Mouse (Mus musculus) bone marrow, adult 2 months (tissue): ENCODE measurements around the gene Olfr555. TPM values are rescaled to one million over a fixed set of nuclear protein-coding genes. Genes with fewer than 3 reads are reported as not detected.
A peak's percentile ranks its signal among the peaks of the same experiment; 100 is the strongest.
"Not testable (repeated sequence)": the region's sequence is repeated elsewhere in the genome, so short reads cannot be mapped to it uniquely, and the experiment has no call there.

Source experiments
- H3K27ac ChIP-seq: fragments of 200-500 bp; 2 replicates; pipeline ENCODE4 v1.5.1; 2012; ENCODE audit warnings: low read depth, mild to moderate bottlenecking, control low read depth, inconsistent platforms, low read length; ENCODE audit not compliant: control insufficient read depth, poor library complexity, insufficient read depth
- H3K4me1 ChIP-seq: fragments of 200-500 bp; 2 replicates; pipeline ENCODE4 v1.6.1; 2011; ENCODE audit warnings: low read length; ENCODE audit not compliant: control insufficient read depth, insufficient read depth
- H3K4me3 ChIP-seq: fragments of 200-500 bp; replicated peaks from 2 replicates; pipeline ENCODE3; 2011; ENCODE audit warnings: mild to moderate bottlenecking, low read depth, low read length, control low read depth; ENCODE audit not compliant: control insufficient read depth
- CTCF ChIP-seq: fragments of 200-500 bp; IDR thresholded peaks from 2 replicates; pipeline ENCODE4 v1.5.1; 2011; ENCODE audit warnings: low read length, control low read depth; ENCODE audit not compliant: control insufficient read depth, insufficient read depth
- POLR2A ChIP-seq: fragments of 200-500 bp; IDR thresholded peaks from 2 replicates; pipeline ENCODE4 v1.6.1; 2011; ENCODE audit warnings: low read depth, mild to moderate bottlenecking, control low read depth, low read length, borderline replicate concordance; ENCODE audit not compliant: control insufficient read depth
- WGBS: fragments of 180-500 bp; shearing (Covaris S2); methylation state at CpG from one replicate; pipeline ENCODE4 v1.1.7; 2018; 5-methylcytosine and 5-hydroxymethylcytosine counted together
- polyA plus RNA-seq: library from polyadenylated mRNA; stranded (reverse); fragments of >200 nt; gene quantifications from 2 replicates; pipeline ENCODE4 v1.2.4, GENCODE M21; 2011; ENCODE audit warnings: low replicate concordance; ENCODE audit not compliant: missing spikeins, insufficient read depth, insufficient read length

The Olfr555 gene
- polyA plus RNA-seq: not detected in 2 replicates

DNA sequence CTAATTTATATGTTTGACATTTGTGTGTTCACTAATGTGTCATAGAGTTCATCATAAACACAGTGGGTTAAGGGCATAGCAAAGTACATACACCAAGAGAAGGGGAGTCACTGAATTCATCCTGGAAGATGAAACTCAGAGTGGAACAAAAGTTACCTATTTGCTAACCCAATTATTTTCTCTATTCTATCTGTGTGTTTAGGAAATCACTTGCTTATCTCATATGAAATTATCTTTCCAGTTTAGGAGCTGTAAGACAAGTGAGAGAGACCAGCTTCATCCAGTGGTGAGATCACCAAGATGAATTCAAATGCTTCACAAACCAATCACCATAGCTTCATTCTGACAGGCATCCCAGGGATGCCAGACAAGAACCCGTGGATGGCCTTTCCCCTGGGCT lies at the start of gene Olfr555:
TSS of gene Olfr555 (plus strand) at position 301 of the 400 bp plus-strand sequence.
- H3K4me3 ChIP-seq: no peak within 1 kb of the TSS
- TF ChIP-seq CTCF (no peak), POLR2A (no peak)

DNA sequence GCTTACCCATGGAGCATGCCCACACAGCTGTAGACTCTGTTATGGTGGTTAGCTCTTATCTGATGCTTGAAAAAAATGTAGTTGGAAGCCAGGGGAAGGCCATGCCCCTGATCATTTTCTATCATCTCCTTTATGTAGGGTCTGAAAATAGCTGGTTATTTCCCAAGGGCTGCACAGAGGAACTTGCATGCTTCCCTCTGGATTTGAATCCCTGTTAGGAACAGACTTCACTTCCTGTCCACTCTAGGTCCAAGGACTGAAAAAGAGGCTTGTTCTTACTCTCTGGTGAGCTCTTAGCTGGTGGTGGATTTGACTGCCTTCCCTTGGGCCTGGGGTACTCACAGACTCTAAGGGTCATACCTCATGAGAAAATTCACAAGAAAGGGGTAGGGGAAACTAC lies 40.5 kb upstream of the Olfr555 start, which contains the start of gene Olfr553:
TSS of gene Olfr553 (minus strand) at position 101 of the 400 bp plus-strand sequence.
- Histone ChIP-seq H3K4me3 (no peak within 1 kb of the TSS), H3K4me1 (no peaks in the 10 kb centered on the region), H3K27ac (no peak within 1 kb of the TSS)
- no peak for TF ChIP-seq POLR2A
- TF ChIP-seq CTCF: no peak

More for the DNA sequence above, at the start of gene Olfr555:
- 62% methylated on average over 1 of the region's 1 CpGs for WGBS
- Histone ChIP-seq H3K4me1 (no peaks in the 10 kb centered on the region), H3K27ac (no peak within 1 kb of the TSS)

DNA sequence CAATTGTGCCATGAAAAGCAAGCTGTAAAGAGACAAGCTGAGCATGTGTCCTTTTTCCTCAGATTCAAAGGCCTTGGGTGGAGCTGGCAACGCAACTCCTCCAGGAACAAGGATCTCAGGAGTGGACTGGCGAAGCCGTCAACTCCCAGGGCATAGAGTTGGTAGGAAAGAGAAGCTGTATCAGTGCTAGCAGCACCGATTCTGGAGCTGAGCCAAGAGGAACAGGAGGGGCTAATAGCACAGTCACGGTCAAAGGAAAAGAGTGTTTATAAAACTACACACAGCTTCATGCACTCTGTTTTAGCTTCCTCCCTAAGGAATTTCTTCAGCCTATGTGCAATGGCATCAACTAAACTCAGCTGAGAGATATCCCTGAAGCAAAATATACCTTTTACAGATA lies 39.0 kb upstream of the Olfr555 start:
- no peak for TF ChIP-seq POLR2A
- no peak for TF ChIP-seq CTCF
- H3K4me3 ChIP-seq: no peak overlapping the region
- H3K4me1 ChIP-seq: no peaks in the 10 kb centered on the region
- H3K27ac ChIP-seq: no peak overlapping the region
- 32% methylated on average over 5 of the region's 5 CpGs for WGBS

DNA sequence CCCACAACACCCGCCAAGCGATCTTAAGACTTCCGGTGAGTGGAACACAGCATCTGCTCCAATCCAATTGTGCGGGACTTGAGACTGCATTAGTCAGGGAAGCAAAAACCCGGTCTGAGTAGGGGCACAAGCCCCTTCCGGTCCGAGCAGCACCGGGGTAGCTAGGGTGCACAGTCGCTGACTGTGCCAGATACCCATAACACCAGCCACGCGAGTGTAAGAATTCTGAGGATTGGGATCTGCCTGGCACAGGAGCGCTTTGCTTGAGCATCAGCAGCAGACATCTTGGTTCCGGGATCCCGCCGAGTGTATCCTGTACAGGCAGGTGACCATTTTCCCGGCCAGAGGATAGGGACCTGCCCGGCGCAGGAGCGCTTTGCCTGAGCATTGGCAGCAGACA lies 38.3 kb upstream of the Olfr555 start:
- WGBS: 89% methylated on average over 19 of the region's 19 CpGs
- H3K4me3 ChIP-seq: not testable (repeated sequence)

DNA sequence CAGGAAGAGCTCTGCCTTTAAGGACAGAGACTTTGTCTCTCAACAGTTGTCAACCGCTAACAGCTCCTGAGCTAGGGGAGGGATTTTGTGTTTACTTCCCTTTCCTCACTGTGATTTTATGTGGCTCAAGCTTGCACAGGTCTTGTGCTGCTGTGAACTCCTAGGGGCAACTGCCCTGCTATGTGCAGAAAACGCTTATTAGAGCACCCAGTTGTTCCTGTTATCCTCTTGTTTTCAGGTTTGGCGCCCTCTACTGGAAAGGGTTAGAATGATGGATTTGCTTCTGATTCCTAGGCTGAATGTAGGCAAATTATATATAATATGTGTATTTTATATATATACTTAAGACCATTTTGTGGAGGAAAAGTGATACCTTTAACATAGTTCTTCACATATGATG lies 22.0 kb upstream of the Olfr555 start:
- Histone ChIP-seq H3K27ac (no peak overlapping the region), H3K4me1 (no peaks in the 10 kb centered on the region), H3K4me3 (no peak overlapping the region)
- TF ChIP-seq POLR2A: no peak
- TF ChIP-seq CTCF: peak; percentile 16; the same call in 1 of the 2 replicates
- 19% methylated on average over 3 of the region's 3 CpGs for WGBS

More for the DNA sequence above, 38.3 kb upstream of the Olfr555 start:
- H3K4me1 ChIP-seq, H3K27ac ChIP-seq: not testable (repeated sequence)

DNA sequence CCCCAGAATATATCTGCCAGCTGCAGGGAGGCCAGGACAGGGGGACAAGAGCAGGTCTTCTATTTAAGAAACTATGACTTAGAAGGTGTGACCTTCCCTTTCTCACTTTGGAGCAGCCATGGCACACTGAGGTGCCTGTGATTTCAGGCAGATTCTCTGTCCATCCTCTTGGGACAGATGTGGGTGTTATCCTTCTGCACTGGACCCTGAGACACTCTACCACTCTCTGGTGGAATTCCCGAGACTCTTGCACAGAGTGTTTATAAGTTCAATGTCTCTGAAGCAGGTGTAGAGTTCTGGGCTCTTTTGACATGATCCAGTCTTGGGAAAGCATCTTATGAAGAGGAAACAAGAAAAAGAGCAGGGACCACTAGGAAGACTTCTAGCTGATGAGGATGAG lies 20.5 kb upstream of the Olfr555 start, which contains the start of gene Olfr554:
TSS of gene Olfr554 (plus strand) at position 301 of the 400 bp plus-strand sequence.
- H3K4me3 ChIP-seq: no peak within 1 kb of the TSS
- no peaks in the 10 kb centered on the region for H3K4me1 ChIP-seq
- 67% methylated on average over 1 of the region's 1 CpGs for WGBS
- H3K27ac ChIP-seq: no peak within 1 kb of the TSS
- TF ChIP-seq POLR2A (no peak), CTCF (no peak)

DNA sequence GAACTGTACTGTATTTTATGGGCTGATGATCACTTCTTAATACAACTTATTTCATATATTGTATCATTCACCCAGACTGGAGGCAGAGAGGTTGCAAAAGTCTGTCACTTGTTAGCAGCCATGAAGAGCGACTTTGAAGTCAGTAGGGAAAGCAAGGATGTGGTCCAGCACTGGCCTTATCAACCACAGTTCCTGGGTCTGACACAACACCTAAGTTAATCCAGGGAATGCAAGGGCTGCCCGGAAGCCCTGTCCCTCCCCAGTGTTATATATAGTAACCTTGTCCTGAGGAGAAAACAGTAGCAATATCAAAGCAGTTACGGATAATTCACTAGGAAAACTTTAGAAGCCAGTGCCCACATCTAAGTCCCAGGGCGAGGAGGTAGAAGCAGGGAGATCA lies 13.7 kb upstream of the Olfr555 start:
- H3K27ac ChIP-seq, H3K4me3 ChIP-seq, H3K4me1 ChIP-seq: not testable (repeated sequence)
- 77% methylated on average over 4 of the region's 4 CpGs for WGBS

DNA sequence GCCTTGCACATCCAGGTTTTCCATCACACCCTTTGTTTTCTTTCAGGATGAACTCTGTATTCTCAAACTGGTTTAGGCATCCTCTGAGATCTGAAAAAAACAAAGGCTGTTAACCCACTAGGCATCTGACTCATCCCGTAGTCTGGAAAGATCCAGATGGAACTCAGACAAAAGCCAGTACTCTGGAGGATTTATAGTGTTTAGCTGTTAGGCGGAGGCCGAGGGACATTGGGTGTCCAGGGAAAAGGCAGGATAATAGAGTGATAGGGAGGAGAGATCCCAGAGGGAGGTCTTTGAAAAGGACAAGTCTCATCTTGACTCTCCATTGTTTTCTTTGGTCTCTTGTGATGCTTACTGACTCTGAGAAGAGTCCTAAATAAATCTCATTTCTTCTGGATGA lies 6.0 kb downstream of the Olfr555 start, which contains the start of gene Olfr556:
TSS of gene Olfr556 (plus strand) at position 301 of the 400 bp plus-strand sequence.
- no peak for TF ChIP-seq POLR2A
- no peak for TF ChIP-seq CTCF
- H3K27ac ChIP-seq: no peak within 1 kb of the TSS
- WGBS: 82% methylated on average over 3 of the region's 3 CpGs
- no peaks in the 10 kb centered on the region for H3K4me1 ChIP-seq
- H3K4me3 ChIP-seq: no peak within 1 kb of the TSS

DNA sequence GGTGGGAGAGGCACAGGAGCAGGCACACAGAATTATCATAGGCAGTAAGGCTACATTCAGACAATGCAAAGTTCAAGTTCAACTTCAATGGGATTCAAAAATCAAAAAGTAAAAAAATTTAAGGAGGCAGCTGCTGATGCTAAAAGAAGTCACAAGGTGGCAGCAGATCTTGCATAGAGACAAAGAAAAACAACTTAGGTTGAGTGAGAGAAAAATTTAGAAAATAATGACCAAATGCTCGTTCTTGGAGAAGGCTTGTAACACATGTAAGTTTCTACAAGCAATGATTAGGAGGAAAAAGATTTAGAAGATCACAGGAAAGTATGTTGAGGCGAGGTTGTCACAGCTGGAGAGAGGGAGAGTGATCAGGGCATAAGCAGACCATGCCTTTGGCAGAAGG lies 6.8 kb downstream of the Olfr555 start:
- no peak overlapping the region for H3K4me3 ChIP-seq
- TF ChIP-seq POLR2A (no peak), CTCF (no peak)
- H3K4me1 ChIP-seq: no peaks in the 10 kb centered on the region
- H3K27ac ChIP-seq: no peak overlapping the region
- WGBS: 27% methylated on average over 2 of the region's 2 CpGs

DNA sequence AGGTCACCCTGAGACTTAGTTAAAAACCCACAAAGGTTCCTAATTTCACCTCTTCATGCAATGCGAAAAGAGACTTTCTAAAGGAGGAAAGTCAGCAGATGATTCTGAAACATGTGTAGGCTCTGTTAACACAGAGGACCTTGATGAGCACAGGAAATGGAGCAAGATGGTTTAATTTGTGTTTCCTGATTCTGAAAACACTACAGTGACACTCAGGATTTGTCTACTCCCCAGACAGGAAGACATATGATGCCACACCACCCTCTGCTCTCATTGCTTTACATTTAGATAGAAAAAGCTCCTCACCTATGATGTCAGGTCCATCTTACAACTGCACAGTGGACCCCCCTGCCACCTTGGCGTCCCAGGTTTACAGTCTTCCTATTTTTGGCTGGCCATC lies 17.6 kb downstream of the Olfr555 start:
- WGBS: 34% methylated on average over 2 of the region's 2 CpGs
- H3K4me1 ChIP-seq: no peaks in the 10 kb centered on the region
- no peak for TF ChIP-seq POLR2A
- TF ChIP-seq CTCF: no peak

More for the DNA sequence above, 17.6 kb downstream of the Olfr555 start:
- Histone ChIP-seq H3K4me3 (no peak overlapping the region), H3K27ac (no peak overlapping the region)
